Mouse (Mus musculus) cerebellum, adult 18-20 months (tissue): ENCODE results near the gene Slc9a2.
"Not testable (repeated sequence)": the region's sequence is repeated elsewhere in the genome, so short reads cannot be mapped to it uniquely, and the experiment has no call there.

Experiments used
- DNase-seq, 2 experiments: peaks; one replicate each; pipeline ENCODE4 v3.0.0; 2021

Slc9a2 gene

DNA sequence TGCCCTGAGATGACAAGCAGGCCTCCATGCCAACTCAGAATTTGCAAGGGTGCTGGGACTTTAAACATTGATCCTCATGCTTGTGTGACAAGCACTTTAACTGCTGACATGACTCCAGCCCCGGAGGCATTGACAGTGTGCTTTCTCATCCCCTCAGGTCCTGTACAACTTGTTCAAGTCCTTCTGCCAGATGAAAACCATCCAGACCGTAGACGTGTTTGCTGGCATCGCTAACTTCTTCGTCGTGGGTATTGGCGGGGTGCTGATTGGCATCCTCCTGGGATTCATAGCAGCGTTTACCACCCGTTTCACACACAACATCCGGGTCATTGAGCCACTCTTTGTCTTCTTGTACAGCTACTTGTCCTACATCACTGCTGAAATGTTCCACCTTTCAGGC, 45.7 kb downstream of the Slc9a2 start:
- DNase-seq = no peak

DNA sequence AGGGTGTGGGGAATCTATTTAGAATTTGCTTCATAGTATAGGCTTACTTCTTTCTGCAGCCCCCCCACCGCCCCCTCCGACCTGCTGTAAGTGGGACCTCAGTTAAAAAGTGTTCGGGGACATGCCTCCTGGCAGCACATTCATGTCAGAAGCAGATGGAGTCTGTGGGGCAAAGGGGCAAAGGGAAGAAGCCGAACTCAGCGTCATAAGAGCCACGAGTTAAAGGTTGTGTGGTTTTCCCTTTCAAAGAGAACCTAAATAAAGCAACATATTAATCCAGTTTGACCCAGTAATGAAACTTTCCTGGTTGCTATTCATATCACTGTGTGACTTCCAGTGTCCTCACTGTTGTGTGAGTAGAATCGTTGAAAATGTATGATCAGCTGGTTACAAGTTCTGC, 47.0 kb downstream of the Slc9a2 start:
- no peak for DNase-seq

DNA sequence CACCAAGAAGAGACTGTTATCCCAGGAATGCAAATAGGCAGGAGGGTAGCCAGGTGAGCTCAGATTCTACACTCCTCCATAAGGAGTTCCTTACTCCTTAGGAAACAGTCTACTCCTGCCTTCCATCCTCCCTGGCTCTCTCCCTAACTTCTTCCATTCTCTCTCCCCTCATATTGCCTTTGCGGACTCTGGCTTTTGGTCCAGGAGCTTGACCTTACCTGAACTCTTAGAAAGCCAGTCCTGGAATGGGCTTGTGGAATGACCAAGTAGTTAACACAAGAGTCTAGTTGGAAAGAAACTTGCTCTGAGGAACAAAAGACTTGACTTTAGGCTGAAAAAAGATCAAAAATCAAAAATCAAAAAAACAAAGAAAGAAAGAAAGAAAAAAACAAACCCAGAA, 48.3 kb downstream of the Slc9a2 start:
- DNase-seq = no peak

DNA sequence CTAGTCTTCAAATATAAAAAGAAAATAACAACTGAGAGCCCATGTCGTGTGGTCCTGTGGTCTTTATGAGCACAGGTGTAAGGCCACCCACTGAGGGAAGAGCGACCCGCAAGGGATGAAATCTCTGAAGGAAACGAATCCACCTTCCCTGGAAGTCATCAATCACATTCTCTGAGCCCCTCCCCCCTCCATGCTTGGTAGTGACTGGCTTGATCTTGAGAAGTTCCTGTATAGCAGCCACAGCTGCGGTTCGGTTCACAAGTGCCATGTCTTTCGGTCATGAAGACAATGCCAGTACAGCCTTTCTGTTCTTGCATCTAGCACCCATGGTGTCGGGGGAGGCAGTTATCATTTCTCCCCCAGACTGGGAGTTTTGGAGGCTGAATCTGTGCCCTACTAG, 57.3 kb downstream of the Slc9a2 start:
- DNase-seq = no peak

DNA sequence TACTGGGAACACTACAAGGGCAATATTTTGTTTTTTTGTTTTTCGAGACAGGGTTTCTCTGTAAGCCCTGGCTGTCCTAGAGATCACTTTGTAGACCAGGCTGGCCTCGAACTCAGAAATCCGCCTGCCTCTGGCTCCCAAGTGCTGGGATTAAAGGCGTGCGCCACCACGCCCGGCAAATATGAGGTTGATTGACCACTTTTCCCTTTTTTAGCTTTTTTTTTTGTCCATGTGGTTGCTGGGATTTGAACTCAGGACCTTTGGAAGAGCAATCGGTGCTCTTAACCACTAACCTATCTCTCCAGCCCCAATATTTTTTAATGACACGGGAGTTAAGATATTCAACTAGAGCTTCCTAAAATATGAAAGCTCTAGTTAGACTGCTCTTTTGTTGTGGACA, 57.9 kb downstream of the Slc9a2 start:
- DNase-seq = not testable (repeated sequence)

DNA sequence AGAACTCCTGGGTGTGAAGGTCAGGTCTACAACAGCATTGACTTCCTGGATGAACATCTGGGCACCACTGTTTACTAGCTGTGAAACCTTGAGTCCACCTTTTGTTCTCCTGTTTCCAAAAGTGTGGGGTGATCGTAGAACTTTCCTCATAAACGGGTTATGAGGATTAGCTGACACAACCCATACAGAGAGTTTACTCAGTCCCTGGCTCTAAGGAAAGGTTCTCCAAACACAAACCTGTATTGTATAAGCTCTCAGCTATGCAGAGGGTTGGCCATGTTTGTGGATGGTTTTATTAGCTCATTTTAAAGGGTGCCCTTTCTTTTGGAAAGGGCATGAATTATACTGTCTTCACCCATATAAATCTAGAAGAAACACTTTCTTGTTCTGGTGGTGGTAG, 60.4 kb downstream of the Slc9a2 start:
- DNase-seq = no peak

DNA sequence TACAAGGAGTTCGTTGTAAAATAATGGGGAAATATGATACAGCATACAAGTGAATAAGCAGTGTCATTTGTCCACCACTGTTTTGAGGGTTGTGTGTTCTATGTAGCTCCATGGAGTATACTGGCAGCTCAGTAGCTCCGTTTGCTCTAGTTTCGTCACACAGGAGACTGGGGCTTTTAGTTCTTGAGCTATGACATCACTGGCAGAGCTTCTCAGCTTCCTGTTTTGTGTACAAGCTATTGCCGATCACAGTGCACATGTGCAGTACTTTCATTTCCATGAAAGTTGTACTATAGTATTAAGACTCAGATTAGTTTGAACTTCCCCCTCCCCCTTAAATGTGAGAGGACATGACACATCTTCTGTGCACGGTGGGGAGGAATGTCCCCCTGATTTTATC, 65.7 kb downstream of the Slc9a2 start:
- no peak for DNase-seq

DNA sequence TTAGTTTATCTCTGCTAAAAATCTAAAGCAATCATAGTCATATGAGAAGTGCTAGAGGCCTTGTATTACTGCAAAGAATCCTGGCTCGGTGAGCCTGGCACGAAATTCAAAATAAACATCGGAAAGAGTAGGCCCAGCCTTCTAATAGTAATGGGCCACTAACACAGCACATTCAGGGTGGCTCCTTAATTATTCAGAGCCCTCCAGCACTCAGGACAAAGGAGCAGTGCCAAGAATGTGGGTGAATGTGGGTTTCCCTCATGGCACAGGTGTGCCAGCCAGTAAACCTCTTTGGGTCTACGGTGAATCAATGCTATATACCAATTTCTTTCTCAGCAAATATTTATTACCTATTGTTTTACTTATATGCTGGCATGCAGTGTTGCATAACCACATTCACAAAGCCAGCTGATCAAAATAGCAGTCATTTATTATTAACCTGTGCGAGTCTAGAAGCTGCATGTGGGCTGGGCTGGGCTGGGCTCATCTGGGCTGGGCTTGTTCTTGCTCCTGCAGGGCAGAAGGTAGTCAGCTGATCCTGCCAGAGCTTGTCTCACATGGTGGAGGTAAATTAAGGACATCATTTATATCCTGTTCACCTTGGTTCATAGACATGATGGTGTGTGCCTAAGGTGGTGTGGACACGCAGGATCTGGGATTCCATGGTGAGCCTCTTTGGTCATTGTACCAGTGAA, 79.5 kb downstream of the Slc9a2 start:
- DNase-seq = no peak

DNA sequence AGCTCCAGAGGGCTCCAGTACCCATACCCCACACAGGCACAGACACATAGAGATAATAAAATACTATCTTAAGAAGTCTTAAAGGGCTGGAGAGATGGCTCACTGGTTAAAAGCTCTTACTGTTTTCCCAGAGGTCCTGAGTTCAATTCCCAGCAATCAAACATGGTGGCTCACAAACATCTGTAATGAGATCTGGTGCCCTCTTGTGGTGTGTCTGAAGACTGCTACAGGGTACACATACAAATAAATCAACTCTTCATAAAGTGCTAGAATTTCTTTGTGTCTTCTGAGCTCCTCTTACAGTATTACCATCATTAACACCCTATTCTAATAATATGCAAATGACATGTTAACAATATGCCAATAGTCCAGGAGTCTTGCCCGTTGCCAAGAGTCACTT, 83.7 kb downstream of the Slc9a2 start:
- no peak for DNase-seq

DNA sequence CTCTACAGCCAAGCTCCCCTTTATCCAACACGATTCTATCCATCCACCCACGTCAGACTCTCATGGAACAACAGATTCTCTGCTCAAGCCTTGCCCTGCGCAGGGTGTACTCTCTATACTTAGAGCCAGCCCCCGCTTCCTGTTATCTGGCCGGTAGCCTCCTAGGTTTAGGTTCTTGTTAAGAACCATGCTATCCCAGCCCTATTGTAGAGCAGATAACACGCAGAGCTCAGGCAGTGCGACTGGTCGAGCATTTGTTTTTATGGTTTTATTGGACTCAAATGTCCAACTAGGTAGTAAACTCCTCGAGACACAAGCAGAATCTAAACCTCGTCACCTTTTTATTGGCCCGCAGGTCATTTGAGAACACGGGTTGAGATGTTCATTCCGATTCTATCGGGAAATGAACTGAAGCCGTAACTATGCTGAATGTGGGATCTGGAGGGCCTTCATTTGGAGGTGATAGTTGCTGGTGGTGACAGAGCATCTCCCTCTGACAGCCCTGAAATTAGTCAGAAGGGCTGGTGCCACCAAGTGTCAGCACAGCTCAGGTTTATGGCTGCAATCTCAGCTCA, 84.4 kb downstream of the Slc9a2 start:
- DNase-seq = no peak

DNA sequence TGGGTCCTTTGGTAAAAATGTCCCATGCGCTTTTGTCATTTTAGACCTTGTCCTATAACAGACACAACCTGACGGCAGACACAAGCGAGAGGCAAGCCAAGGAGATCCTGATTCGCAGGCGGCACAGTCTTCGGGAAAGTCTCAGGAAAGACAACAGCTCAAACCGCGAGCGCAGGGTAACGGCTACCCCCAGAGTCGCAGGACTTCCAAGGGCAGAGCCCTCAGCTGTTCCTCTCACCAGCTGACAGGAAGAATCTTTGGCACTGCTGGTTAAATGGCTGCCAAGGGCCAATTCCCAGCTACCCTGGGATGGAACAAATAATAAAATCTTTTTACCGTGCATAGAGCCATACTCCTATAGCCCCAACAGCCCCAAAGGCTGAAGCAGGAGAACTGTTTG, 85.1 kb downstream of the Slc9a2 start:
- no peak for DNase-seq

DNA sequence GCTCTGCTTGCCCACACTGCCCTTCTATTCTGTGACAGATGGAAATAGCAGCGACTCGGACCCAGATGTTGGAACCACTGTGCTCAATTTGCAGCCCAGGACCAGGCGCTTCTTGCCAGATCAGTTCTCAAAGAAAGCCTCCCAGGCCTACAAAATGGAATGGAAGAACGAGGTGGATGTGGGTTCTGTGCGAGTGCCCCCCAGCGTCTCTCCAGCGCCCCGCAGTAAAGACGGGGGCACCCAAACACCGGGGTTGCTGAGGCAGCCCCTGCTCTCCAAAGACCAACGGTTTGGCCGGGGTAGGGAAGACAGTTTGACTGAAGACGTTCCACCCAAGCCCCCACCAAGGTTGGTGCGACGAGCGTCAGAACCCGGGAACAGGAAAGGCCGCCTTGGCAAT, 87.2 kb downstream of the Slc9a2 start:
- no peak for DNase-seq

DNA sequence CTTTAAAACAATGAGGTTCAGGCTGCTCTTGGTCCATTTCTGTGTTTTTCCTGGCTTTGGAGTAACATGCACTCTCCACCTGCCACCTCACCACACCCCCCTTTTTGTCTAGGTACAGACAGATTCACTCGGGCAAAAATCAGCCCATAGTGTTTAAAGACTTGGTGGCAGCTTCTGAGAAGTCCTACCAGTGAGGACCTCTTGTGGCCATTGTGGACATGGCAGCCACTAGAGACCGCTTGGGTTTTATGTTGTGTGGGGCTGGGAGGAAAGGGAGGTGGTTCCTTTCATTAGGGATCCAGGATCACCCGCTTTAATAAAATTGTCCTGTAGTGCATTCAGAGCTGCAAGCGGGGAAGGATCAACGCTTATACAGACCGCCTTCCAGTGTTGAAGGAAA, 88.2 kb downstream of the Slc9a2 start:
- peak; percentile 12 to 13 for DNase-seq

DNA sequence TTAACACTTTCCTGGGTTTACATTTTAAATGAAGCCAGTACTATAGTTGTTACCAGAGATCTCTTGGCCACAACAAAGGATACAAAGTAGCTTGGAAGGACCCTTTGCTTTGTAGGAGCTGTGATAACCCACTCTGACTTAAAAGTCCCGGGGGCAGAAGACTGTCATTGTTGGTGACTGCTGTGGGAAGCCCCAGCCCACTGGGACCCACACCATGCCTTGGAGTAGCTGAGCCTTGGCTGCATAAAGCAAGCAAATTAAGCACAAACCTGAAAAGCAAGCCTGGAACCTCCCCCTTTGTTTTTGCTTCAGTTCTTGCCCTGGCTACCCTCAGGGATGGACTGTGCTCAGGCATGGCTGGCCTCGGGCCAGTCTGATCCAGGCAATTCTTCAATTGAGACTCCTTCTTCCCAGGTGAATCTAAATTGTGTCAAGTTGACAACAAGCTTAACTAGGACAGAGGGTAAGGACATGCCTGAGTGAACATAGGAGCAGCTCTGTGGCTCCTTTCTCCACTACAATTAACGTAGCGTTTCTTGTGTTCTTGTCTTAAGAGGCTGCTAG, 89.0 kb downstream of the Slc9a2 start:
- DNase-seq = peak; percentile 12 to 17

DNA sequence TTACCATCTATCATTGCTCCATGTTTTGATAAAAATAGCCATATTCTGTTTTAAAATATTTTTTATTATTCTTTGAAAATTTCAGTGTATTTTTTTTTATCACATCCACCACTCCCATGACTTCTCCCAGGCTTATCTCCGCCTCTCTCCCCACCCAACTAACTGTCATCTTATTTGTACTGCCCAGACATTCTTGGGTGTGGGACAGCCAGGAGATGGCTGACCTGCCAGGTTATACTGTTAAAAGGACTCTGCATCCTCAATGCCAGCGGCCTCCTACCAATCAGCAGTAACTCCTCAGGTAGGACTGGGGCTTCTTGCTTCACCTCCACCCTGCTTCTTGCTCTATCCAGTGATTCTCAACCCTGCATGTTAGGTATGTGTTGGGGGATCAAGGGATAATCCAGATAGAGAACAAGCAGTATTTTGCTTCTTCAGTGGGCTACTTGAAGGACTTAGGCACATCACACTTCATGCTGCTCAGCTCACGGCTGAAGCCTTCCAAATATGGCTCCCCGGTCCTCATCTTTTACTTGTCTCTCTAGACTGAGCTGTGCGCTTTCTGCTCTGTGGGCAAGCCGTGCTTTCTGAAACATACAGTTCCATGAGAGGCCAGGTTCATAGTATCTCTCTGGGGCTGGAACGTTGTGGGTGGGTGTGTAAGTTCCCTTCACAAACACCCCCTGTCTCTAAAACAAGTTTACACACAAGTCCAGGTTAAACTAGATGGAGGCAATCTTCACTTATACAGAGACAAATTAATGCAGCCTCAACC, 91.0 kb downstream of the Slc9a2 start:
- no peak for DNase-seq

DNA sequence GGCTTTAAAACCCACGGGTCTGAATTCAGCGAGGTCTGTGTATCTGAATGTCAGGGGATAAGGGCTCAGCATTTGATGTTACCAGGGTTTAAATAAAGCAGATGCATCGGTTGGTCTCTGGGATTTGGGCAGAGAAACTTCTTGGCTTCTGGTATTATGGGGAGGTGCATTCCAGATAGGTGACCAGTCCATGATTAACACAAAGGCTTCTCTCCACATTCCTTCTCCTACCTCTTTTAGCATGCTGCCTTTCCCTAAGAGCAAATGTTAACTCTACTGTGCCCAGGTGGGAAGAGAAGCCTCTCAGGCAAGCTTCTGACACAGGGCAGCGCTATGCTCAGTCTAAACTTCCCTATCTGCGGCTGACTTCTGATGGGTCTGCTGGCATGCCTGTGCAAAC, 92.9 kb downstream of the Slc9a2 start:
- DNase-seq = no peak

DNA sequence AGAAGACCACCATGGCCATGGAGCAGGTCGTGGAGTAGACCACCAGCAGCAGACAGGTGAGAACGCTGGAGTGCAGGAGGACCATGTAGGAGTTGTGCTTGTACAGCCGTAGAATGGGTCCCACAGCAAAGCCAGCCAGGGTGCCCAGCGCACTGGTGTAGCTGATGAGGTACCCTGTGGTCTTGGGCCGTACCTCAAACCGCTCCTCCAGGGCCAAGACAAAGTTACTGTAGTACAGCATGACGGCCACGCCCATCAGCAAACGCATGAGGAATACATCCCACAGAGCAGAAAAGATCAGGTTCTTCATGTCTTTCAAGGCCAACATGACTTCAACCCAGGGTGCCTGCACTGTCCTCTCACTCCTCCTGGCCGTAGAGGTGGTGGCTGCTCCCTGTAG, 93.7 kb downstream of the Slc9a2 start:
- no peak for DNase-seq

DNA sequence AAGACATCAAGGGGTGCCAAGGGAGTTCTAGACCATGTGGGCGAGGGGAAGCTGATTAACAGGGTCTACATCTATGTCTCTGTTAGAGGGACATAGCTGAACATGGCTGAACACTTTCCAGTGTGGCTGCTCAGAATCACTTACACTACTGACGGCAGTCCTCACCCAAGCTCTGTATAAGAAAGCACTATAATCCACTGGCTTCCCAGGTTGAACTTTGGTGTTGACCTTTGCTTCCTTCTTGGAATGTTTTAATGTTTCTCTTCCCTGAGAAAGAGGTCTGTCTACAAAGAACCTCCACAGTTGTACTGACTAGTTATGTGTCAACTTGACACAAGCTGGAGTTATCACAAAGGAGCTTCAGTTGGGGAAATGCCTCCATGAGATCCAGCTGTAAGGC, 95.7 kb downstream of the Slc9a2 start:
- no peak for DNase-seq

DNA sequence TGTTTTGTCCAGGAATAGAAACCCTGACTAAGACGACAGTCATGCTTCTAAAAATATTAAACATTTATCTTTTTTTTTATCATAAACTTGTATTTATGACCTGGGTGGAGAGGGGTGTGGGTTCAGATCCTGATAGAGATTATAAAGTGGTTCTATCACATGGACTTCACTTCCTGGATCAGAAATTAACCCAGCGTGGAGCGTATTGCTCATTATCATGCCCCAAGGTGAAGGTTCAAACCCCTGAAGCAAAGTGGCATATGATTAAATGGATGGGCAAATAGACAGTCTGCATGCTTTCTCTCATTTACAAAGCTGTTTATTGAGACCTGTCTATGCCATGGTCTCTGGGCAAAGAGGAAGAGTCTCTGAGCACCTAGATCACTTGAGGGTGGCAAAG, 96.4 kb downstream of the Slc9a2 start:
- DNase-seq = no peak

DNA sequence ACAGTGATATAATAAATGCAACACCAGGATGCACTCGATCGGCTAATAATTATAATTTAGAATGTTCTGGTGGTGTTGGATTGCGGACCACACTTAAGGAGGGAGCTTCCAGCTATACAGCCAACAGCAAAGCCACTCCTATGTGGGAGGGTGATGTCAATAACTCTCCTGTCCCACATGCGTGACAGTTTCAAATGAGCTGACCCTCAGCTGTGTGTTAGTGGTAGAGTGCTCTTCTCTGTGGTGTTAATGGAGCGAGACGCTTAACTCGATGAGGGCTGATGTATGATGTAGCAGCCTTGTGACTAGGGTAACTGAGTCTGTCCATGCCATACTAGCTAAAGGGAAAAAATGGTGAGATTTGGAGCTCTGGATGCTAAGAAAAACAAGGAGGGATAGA, 103.1 kb downstream of the Slc9a2 start:
- no peak for DNase-seq

DNA sequence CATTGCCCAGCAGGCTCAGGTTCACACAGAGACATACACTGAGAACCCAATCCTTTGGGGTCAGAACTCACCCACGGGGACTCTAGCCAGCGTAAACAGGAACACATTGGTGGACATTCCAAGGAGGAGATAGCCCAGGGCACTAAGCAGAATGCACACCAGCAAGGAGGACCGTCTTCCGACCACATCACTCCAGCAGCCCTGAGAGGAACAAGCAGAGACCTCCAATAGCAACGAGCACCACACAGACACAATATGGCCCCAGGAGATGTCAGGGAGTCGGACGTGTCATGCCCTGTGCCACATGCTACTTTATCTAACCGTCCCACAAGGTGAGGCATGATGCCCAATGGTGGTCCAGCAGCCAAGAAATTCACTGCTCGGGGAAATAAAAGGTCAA, 103.9 kb downstream of the Slc9a2 start:
- no peak for DNase-seq

DNA sequence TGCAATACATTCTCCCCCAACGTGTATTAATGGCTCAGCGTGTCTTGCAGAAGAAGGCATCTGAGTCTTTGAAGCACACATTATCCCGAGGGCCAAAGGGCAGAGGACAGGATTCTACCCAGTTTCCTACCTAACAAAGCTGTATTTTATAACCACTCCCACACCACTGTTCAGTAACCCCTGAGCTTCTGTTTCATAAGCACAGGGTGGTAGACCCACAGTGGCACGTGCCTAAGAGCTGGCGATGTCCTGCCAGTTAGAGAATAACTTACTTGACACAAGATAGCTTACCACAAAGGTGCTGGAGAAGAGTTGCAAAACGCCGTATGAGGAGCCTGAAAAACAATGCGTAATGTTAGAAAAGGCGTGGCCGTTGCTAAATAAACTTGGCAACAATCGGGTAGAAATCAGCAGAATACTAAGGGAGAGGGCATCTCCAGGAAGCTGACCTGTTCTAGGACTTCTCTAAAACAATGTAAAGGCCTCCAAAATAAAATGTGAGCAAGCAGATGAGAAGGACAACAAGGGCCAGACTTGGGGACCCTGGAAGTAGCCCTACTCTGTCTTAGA, 105.6 kb downstream of the Slc9a2 start:
- DNase-seq = no peak

DNA sequence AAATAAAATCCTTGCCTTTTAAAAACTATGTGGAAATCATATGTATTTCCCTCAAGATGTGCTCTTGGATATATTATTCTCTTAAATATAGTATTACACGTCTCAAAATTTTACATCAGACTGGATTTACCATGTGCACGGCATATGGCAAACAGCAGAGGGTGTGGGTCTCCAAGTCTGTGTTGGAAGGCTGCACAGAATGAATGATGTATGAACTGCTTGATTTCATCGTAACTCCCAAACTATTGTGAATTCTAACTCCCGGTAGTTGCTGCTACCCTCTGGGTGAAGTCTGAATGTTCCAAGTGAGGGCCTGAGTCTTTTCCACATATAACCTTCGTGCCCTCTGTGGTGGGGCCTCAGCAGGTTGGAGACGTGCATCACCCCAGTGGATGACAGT, 108.6 kb downstream of the Slc9a2 start:
- DNase-seq = no peak
